Mouse (Mus musculus): ENCODE data around the gene Hk1.

DNA sequence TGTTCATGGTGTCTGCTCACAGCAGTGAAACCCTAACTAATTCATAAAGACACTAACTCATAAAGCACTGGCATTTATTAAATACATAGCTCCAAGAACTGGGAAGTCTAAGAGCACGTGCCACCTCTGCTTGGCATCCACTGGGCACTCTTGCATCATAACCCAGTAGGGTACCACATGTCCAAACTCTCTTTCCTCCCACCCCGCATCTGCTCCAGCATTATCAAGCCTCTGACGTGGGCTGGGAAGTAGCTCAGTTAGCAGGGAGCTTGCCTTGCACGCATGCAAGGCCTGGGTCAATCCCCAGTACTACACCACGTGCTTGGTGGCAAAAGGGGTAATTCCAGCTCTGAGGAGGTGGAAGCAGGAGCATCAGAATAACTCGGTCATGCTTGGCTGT, 143.5 kb downstream of the Hk1 start:
- TF ChIP-seq CTCF (IDR thresholded peaks at IDR 0.05; ENCODE audit: low read depth, low read length) (no peak), POLR2A (IDR thresholded peaks at IDR 0.05; ENCODE audit: extremely low read depth, insufficient read depth, low read length) (no peak)
